Mouse (Mus musculus) liver, embryonic 13.5 days (tissue): ENCODE results near the gene Tns1. TPM values are rescaled to one million over a fixed set of nuclear protein-coding genes. Genes with fewer than 3 reads are reported as not detected.

Experiments
- ATAC-seq: fragments of 200-750 bp; cut with Nextera tagmentation; 2 replicates; pipeline ENCODE4 v1.8.0; 2017; ENCODE audit warnings: low read depth, mild to moderate bottlenecking, moderate number of reproducible peaks, moderate library complexity
- DNase-seq: peaks from one replicate; pipeline ENCODE4 v3.0.0; 2022
- H3K27ac ChIP-seq: fragments of 300-500 bp; sonication (generic); 2 replicates; pipeline ENCODE4 v1.5.1; 2015; ENCODE audit warnings: moderate library complexity, mild to moderate bottlenecking, inconsistent platforms
- H3K27me3 ChIP-seq: fragments of 300-500 bp; sonication (generic); 2 replicates; pipeline ENCODE4 v1.6.1; 2015; ENCODE audit warnings: mild to moderate bottlenecking, inconsistent platforms
- H3K36me3 ChIP-seq: fragments of 300-500 bp; sonication (generic); 2 replicates; pipeline ENCODE4 v1.6.1; 2015; ENCODE audit warnings: mild to moderate bottlenecking, inconsistent platforms
- H3K4me1 ChIP-seq: fragments of 300-500 bp; sonication (generic); replicated peaks from 2 replicates; pipeline ENCODE4 v1.6.1; 2015; ENCODE audit warnings: inconsistent platforms
- H3K4me2 ChIP-seq: fragments of 300-500 bp; sonication (generic); 2 replicates; pipeline ENCODE4 v1.6.1; 2015; ENCODE audit warnings: inconsistent platforms, mild to moderate bottlenecking, moderate library complexity
- H3K4me3 ChIP-seq: fragments of 300-500 bp; sonication (generic); replicated peaks from 2 replicates; pipeline ENCODE4 v1.5.1; 2015; ENCODE audit warnings: mild to moderate bottlenecking, inconsistent platforms
- H3K9ac ChIP-seq: fragments of 300-500 bp; sonication (generic); 2 replicates; pipeline ENCODE4 v1.6.1; 2015; ENCODE audit warnings: mild to moderate bottlenecking, inconsistent platforms
- H3K9me3 ChIP-seq: fragments of 300-500 bp; sonication (generic); replicated peaks from 2 replicates; pipeline ENCODE4 v1.6.1; 2016; ENCODE audit warnings: inconsistent platforms
- WGBS: fragments of 180-500 bp; shearing (Covaris S2); methylation state at CpG from one replicate; pipeline ENCODE4 v1.1.7; 2015; ENCODE audit not compliant: insufficient replicate concordance; 5-methylcytosine and 5-hydroxymethylcytosine counted together
- polyA plus RNA-seq: library from polyadenylated mRNA; unstranded; fragments of >200 nt; fragmentation: Nextera tagmentation; extraction: Ambion mirVana; gene quantifications from 2 replicates; pipeline ENCODE4 v1.2.1, GENCODE M21; 2015

Tns1 gene
- polyA plus RNA-seq, 1 experiment from 2014 or later, result 11.7 TPM

DNA sequence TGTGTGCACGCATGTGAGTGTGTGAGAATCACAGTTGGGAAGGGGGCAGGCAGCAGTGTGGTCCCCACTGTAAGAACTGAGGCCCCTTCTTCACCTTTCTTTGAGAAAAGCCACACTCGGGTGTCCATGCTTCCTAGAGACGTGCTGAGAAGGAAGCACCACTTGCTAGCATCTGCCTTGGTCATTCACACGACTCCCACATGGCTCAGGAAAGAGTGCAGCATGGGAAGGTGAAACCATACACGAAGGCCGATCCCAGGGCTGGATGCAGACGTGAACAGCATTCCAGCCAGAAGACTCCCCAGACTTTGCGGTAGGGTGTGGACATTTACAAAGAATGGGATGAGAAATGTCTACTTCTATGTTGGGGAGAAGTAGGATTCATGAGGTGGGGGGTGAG, 212.3 kb downstream of the Tns1 start:
- 63% methylated on average over 8 of the region's 8 CpGs for WGBS
- H3K36me3 ChIP-seq, result peaks cover 13% of the 10 kb centered on the region
- no peak overlapping the region for H3K4me2 ChIP-seq
- DNase-seq (no peak), ATAC-seq (no peak)
- H3K4me3 ChIP-seq, result no peak overlapping the region
- no peaks in the 10 kb centered on the region for H3K27me3 ChIP-seq
- H3K9ac ChIP-seq, result no peak overlapping the region
- H3K9me3 ChIP-seq, result no peaks in the 10 kb centered on the region
- H3K4me1 ChIP-seq, result peaks cover 6% of the 10 kb centered on the region; the same call in 1 of the 2 replicates
- no peak overlapping the region for H3K27ac ChIP-seq

DNA sequence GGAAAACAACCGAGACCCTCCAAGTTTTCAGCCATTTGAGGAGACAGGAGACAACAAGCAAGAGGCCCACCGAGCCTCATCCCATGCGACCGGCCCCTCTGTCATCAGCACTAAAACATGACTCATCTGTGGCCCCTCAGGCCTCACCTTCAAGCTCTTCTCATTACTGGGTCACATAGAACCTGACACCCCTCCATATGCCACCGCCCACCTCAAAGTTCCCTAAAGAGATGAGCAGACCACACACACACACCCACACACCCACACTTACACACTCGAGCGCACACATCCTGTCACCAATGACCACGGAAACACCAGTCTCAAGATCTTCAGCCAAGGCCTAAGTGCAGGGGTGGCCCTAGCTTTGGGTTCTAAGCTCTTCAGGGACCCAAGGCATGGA, 213.5 kb downstream of the Tns1 start:
- Histone ChIP-seq H3K27ac (no peak overlapping the region; the same call in 1 of the 2 replicates), H3K9me3 (no peaks in the 10 kb centered on the region), H3K27me3 (no peaks in the 10 kb centered on the region), H3K4me3 (no peak overlapping the region), H3K9ac (no peak overlapping the region), H3K4me2 (no peak overlapping the region), H3K36me3 (peaks cover 6% of the 10 kb centered on the region), H3K4me1 (peaks cover 6% of the 10 kb centered on the region; the same call in 1 of the 2 replicates)
- DNase-seq (no peak), ATAC-seq (no peak)
- WGBS, result 61% methylated on average over 8 of the region's 8 CpGs

GRCm38 (mm10) chr1:73910111-73910510, 214.1 kb downstream of the Tns1 start:
- Histone ChIP-seq H3K4me2 (no peak overlapping the region), H3K4me1 (peaks cover 8% of the 10 kb centered on the region; the same call in 1 of the 2 replicates), H3K27ac (no peak overlapping the region), H3K36me3 (0 out of 2 replicates have a peak, but pooled peaks cover under 1% of the 10 kb centered on the region), H3K9ac (no peak overlapping the region), H3K9me3 (no peaks in the 10 kb centered on the region), H3K27me3 (no peaks in the 10 kb centered on the region), H3K4me3 (no peak overlapping the region)
- ATAC-seq (no peak), DNase-seq (no peak)
- WGBS, result 61% methylated on average over 8 of the region's 8 CpGs

GRCm38 (mm10) chr1:73909191-73909983, 214.9 kb downstream of the Tns1 start:
- Histone ChIP-seq H3K9me3 (no peaks in the 10 kb centered on the region), H3K27ac (no peak overlapping the region), H3K4me3 (no peak overlapping the region), H3K36me3 (no peaks in the 10 kb centered on the region), H3K9ac (no peak overlapping the region), H3K27me3 (no peaks in the 10 kb centered on the region), H3K4me2 (no peak overlapping the region), H3K4me1 (peaks cover 6% of the 10 kb centered on the region; the same call in 1 of the 2 replicates)
- no peak for DNase-seq
- no peak for ATAC-seq
- 30% methylated on average over 2 of the region's 2 CpGs for WGBS

- DNase-seq (no peak), ATAC-seq (no peak)
- no peaks in the 10 kb centered on the region for H3K9me3 ChIP-seq
Observed at GRCm38 (mm10) chr1:73908081-73908960, 215.9 kb downstream of the Tns1 start.

GRCm38 (mm10) chr1:73907166-73907565, 217.1 kb downstream of the Tns1 start:
- 0 out of 2 replicates have a peak, but pooled peaks cover 2% of the 10 kb centered on the region for H3K4me1 ChIP-seq
- DNase-seq (no peak), ATAC-seq (no peak)
- WGBS, result 72% methylated on average over 28 of the region's 28 CpGs
- no peak overlapping the region for H3K4me3 ChIP-seq
- no peak overlapping the region for H3K4me2 ChIP-seq
- H3K9ac ChIP-seq, result no peak overlapping the region
- no peaks in the 10 kb centered on the region for H3K9me3 ChIP-seq
- H3K27me3 ChIP-seq, result no peaks in the 10 kb centered on the region
- no peaks in the 10 kb centered on the region for H3K36me3 ChIP-seq
- H3K27ac ChIP-seq, result no peak overlapping the region

More at GRCm38 (mm10) chr1:73908081-73908960, 215.9 kb downstream of the Tns1 start:
- 0 out of 2 replicates have a peak, but pooled peaks cover 2% of the 10 kb centered on the region for H3K4me1 ChIP-seq
- 65% methylated on average over 13 of the region's 13 CpGs for WGBS
- H3K9ac ChIP-seq, result no peak overlapping the region
- no peak overlapping the region for H3K27ac ChIP-seq
- no peaks in the 10 kb centered on the region for H3K27me3 ChIP-seq
- no peaks in the 10 kb centered on the region for H3K36me3 ChIP-seq
- H3K4me2 ChIP-seq, result no peak overlapping the region
- no peak overlapping the region for H3K4me3 ChIP-seq

DNA sequence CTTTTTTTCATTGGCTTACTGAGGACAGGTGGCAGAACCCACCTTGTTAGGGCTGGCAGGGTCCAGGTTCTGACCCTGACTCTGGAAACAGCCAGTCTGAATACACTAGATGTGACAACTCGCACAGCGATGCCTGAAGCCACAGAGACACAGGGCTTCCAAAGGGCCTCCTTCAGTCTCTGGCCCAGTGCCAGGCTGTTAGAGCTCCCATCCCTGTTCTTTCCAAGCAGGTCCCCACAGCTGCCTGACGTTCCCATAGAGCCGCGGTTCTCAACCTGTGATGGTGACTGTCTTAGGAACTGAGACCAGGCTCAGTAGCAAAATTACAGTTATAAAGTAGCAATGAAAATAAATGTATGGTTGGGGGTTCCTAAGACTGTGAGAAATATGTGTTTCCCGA, 217.9 kb downstream of the Tns1 start:
- no peak for DNase-seq
- no peak overlapping the region for H3K4me2 ChIP-seq
- H3K4me3 ChIP-seq, result no peak overlapping the region
- WGBS, result 74% methylated on average over 6 of the region's 6 CpGs
- H3K4me1 ChIP-seq, result 0 out of 2 replicates have a peak, but pooled peaks cover 2% of the 10 kb centered on the region
- H3K27ac ChIP-seq, result no peak overlapping the region
- H3K27me3 ChIP-seq, result no peaks in the 10 kb centered on the region
- no peak overlapping the region for H3K9ac ChIP-seq
- H3K9me3 ChIP-seq, result no peaks in the 10 kb centered on the region
- no peaks in the 10 kb centered on the region for H3K36me3 ChIP-seq
- no peak for ATAC-seq

DNA sequence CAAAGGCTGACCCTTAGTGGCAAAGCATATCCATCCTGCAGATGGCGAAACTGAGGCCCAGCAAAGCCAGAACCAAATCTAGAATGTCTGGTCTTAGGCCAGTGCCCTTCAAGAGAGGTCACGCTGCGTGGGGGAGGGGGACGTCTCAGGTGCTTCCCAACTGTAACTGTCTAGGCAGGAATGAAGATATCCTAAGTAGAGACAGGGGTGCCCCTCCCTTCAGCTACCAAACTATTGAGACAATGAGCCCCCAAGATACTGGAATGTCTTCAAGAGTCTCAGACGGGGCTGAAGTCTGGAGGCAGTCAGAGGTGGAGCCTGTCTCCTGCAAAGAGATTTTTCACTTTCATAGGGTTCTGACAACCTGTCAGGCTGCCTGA, 218.4 kb downstream of the Tns1 start:
- DNase-seq, result no peak
- H3K4me1 ChIP-seq, result 0 out of 2 replicates have a peak, but pooled peaks cover 2% of the 10 kb centered on the region
- 44% methylated on average over 5 of the region's 5 CpGs for WGBS

DNA sequence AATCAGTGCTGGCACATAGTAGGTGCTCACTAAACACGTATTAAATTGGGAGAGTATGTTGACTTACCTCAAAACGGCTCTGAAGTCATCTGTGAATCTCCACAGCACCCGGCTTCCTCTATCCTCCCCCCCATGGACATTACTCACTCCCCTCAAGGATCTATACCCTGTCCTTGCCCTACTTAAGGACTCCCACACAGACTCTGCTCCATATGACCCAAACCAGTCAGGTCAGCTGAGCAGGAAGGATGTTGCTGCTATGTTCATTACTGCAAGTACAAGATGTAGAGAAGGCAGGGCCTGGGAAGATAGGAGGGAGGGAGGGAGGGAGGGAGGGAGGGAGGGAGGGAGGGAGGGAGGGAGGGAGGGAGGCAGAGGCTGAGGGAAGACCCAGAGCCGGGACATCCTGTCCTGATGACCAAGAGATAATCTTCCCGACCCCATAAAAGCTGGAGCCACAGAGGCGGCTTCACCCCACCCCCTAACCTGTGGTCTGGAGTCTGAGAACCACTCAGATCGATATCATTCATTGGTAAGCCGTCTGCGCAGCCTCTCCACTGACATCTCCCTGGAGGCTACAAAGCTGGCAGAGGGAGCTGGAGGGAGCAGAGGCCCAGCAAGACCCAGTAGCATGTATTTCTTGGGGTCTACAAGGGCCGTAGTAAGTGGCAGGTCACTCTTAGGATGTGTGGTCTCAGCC, 219.0 kb downstream of the Tns1 start:
- no peak overlapping the region for H3K9ac ChIP-seq
- H3K4me3 ChIP-seq, result no peak overlapping the region
- H3K9me3 ChIP-seq, result no peaks in the 10 kb centered on the region
- 0 out of 2 replicates have a peak, but pooled peaks cover 2% of the 10 kb centered on the region for H3K4me1 ChIP-seq
- no peak overlapping the region for H3K4me2 ChIP-seq
- H3K36me3 ChIP-seq, result no peaks in the 10 kb centered on the region
- whole genome bisulfite sequencing, result 17% methylated on average over 10 of the region's 10 CpGs
- no peak for DNase-seq
- no peak for ATAC-seq
- no peaks in the 10 kb centered on the region for H3K27me3 ChIP-seq
- H3K27ac ChIP-seq, result no peak overlapping the region

More for the DNA sequence above, 218.4 kb downstream of the Tns1 start:
- Histone ChIP-seq H3K4me2 (no peak overlapping the region), H3K27me3 (no peaks in the 10 kb centered on the region), H3K9me3 (no peaks in the 10 kb centered on the region), H3K4me3 (no peak overlapping the region), H3K9ac (no peak overlapping the region), H3K27ac (no peak overlapping the region), H3K36me3 (no peaks in the 10 kb centered on the region)
- no peak for ATAC-seq

GRCm38 (mm10) chr1:73904641-73905040, 219.6 kb downstream of the Tns1 start:
- H3K9me3 ChIP-seq, result no peaks in the 10 kb centered on the region
- H3K27ac ChIP-seq, result no peak overlapping the region
- ATAC-seq, result no peak
- no peak overlapping the region for H3K9ac ChIP-seq
- no peaks in the 10 kb centered on the region for H3K36me3 ChIP-seq
- H3K4me1 ChIP-seq, result 0 out of 2 replicates have a peak, but pooled peaks cover 2% of the 10 kb centered on the region
- no peak overlapping the region for H3K4me3 ChIP-seq
- DNase-seq, result no peak
- 69% methylated on average over 8 of the region's 8 CpGs for WGBS
- H3K4me2 ChIP-seq, result no peak overlapping the region
- no peaks in the 10 kb centered on the region for H3K27me3 ChIP-seq

DNA sequence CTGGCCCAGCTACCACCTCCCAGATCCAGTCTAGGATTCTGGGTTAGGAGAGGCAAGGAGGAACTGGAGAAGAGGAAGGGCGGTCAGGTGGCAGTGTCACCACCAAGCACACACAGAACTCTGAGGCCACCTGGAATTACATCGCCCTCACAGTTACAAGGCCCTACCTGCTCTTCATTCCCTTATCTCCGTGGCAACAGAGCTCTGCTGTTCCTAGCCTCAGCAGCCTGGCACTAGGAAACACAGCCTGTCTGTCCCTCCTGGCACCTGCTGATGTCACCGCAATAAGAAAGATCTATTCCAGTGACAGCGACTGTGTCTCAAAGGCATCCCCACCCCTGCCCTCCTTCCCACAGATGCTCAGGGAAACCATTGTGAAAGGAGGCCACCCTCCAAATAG, 221.2 kb downstream of the Tns1 start:
- 79% methylated on average over 5 of the region's 5 CpGs for WGBS
- Histone ChIP-seq H3K36me3 (no peaks in the 10 kb centered on the region), H3K9me3 (no peaks in the 10 kb centered on the region), H3K27me3 (no peaks in the 10 kb centered on the region), H3K4me2 (no peak overlapping the region), H3K4me3 (no peak overlapping the region), H3K27ac (no peak overlapping the region), H3K4me1 (0 out of 2 replicates have a peak, but pooled peaks cover 2% of the 10 kb centered on the region), H3K9ac (no peak overlapping the region)
- DNase-seq, result no peak
- ATAC-seq, result no peak
